Mouse (Mus musculus): ENCODE measurements around the gene Acsf3.

Acsf3 gene

GRCm38 (mm10) chr8:122747825-122748224 is 27.5 kb upstream of the Acsf3 start:
- no peak for TF ChIP-seq GATA4 (IDR thresholded peaks at IDR 0.05; ENCODE audit: insufficient replicate concordance, low read length)

GRCm38 (mm10) chr8:122749333-122749958 is 25.8 kb upstream of the Acsf3 start:
- TF ChIP-seq GATA4 (IDR thresholded peaks at IDR 0.05; ENCODE audit: insufficient replicate concordance, low read length): no peak

DNA sequence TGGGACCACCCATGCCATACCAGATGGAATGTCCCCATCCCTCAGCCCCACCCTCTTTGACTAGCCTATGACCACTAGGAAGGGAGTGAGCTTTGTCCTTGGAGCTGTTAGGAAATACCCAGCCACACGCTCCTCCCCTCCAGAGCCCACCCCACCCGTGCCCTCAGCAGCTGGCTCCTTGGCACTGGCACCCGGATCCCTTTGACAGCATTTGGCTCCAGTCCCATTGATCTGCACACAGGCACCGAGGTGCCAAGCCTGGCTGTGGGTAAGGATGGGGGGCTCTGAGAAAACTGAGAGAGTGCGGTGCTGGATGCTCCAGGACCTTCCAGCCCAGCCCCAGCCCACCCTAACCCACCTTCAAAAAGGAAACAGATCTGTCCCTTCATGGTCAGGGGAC is 23.9 kb upstream of the Acsf3 start:
- TF ChIP-seq GATA4 (IDR thresholded peaks at IDR 0.05; ENCODE audit: insufficient replicate concordance, low read length): no peak

DNA sequence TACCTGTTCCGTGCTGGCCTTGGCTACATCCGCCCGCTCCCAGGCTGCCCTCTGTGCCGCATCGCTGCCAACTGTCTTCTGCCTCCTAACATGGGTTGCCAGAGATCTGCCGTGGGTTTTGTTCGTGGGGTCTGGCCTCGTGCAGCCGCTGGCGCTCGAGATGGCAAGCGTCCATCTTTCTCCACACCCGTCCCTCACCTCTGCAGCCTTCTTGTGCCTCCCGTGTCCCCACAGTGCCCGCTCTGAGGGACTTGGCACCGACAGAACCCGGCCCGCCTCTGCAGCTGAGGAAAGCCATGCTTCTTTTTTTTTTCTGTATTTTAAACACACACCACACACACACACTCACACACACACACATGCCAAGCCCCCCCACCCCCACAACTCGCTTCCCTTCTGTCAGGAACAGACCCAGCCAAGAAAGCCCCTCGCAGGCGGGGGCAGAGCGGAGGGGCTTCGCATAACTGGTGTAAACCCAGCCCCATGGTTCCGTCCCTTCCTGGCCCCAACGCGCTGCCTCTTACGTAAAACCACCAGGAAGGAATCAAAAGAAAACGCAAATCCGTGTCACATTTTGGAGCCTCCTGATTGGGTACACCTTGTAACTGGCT is 23.1 kb upstream of the Acsf3 start:
- TF ChIP-seq GATA4 (IDR thresholded peaks at IDR 0.05; ENCODE audit: insufficient replicate concordance, low read length): no peak

- no peak for TF ChIP-seq GATA4 (IDR thresholded peaks at IDR 0.05; ENCODE audit: insufficient replicate concordance, low read length)
Observed at GRCm38 (mm10) chr8:122758597-122758996, 16.7 kb upstream of the Acsf3 start.

DNA sequence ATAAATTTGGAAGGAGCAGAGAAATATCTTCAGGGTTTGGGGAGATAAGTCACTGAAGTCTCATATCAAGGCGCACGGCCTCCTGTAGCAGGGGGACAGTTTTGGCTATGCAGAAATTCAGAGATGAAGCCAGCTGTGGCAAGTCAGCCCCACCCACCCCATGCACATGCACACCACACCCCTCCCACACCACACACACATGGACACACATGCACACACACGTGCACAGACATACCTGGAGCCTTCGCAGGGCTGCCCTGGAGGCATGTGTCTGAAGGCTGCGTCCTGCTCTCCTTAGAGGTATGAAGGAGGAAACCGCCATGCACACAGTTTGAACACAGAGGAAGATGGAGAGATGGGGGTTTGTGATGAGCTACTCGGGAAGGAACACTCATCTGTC is 15.2 kb upstream of the Acsf3 start:
- no peak for TF ChIP-seq GATA4 (IDR thresholded peaks at IDR 0.05; ENCODE audit: insufficient replicate concordance, low read length)

GRCm38 (mm10) chr8:122761109-122761508 is 14.2 kb upstream of the Acsf3 start:
- TF ChIP-seq GATA4 (IDR thresholded peaks at IDR 0.05; ENCODE audit: insufficient replicate concordance, low read length): no peak

DNA sequence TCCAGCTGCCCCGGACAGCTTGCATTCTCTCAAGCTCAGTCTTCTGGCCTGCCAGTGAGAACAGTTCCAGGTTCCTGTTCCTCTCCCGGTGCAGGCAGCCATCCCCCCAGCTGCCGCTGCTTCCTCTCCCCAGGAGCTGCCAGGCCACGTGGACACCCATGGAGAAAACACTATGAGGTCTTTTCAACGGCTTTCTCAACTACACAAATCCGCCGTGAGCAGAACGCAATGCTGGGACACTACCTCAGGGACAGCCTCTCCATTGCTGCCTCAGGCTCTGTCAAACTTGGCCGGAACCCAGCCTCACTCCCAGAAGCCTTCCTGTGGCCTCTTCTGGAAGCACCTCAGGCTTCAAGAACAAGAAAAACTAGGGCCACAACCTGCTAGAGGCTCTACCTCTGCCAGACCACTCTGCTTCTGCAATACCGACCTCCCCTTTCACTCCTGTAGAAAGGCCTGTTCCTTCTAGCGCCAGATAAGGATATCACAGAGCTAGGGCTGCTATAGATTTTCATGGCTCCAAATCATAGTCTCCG is 12.5 kb upstream of the Acsf3 start:
- no peak for TF ChIP-seq GATA4 (IDR thresholded peaks at IDR 0.05; ENCODE audit: insufficient replicate concordance, low read length)

- no peak for TF ChIP-seq GATA4 (IDR thresholded peaks at IDR 0.05; ENCODE audit: insufficient replicate concordance, low read length)
Observed at GRCm38 (mm10) chr8:122763267-122763738, 12.0 kb upstream of the Acsf3 start.

DNA sequence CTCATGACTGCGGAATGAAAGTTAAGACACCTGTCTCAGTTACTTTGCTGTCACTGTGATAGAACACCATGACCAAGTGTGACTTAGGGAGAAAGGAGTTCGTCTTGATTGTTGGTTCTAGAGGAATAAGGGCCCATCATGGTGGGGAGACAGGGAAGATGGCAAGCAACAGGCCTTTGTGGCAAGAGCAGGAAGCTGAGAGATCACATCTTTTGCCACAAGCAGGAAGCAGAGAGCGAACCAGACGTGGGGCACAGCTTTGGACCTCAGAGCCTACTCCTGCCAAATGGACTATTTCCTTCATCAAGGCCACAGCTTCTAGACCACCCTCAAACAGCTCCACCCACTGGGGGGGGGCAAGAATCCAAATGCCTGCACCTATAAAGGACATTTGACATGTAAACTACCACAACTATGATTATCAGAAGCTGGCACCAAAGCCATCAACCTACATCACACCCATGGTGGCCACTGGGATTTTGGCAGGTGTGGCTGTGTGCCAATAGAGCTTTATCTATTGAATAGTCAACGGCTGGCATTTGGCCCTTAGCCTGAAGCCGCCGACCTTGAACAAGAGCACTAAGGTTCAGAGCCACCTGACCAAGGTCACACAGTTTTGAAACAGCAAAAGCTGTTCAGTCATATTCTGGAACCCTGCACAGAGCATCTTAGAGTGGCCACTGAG is 10.4 kb upstream of the Acsf3 start:
- TF ChIP-seq GATA4 (IDR thresholded peaks at IDR 0.05; ENCODE audit: insufficient replicate concordance, low read length): no peak

DNA sequence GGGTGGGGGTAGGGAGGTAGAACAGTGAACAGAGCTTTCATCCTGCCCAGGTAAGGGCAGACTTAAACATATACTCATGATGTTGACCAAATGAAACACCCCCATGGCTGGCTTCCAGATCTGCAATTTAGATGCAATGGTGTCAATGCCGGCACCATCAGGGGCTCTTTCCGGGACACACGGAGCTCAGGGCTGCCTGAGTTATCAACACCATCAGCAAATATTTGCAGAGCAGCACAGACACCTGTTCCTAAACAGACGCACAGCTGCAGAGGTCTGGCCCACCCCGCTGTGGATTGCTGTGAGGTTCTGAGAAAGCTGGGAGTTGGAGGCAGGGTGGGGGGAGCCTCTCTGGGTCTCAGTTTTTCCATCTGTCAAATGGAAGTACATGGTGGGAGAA is 9.1 kb upstream of the Acsf3 start:
- no peak for TF ChIP-seq GATA4 (IDR thresholded peaks at IDR 0.05; ENCODE audit: insufficient replicate concordance, low read length)

- no peak for TF ChIP-seq GATA4 (IDR thresholded peaks at IDR 0.05; ENCODE audit: insufficient replicate concordance, low read length)
Observed at GRCm38 (mm10) chr8:122766647-122767200, 8.6 kb upstream of the Acsf3 start.

GRCm38 (mm10) chr8:122767229-122767628 is 8.1 kb upstream of the Acsf3 start:
- no peak for TF ChIP-seq GATA4 (IDR thresholded peaks at IDR 0.05; ENCODE audit: insufficient replicate concordance, low read length)

DNA sequence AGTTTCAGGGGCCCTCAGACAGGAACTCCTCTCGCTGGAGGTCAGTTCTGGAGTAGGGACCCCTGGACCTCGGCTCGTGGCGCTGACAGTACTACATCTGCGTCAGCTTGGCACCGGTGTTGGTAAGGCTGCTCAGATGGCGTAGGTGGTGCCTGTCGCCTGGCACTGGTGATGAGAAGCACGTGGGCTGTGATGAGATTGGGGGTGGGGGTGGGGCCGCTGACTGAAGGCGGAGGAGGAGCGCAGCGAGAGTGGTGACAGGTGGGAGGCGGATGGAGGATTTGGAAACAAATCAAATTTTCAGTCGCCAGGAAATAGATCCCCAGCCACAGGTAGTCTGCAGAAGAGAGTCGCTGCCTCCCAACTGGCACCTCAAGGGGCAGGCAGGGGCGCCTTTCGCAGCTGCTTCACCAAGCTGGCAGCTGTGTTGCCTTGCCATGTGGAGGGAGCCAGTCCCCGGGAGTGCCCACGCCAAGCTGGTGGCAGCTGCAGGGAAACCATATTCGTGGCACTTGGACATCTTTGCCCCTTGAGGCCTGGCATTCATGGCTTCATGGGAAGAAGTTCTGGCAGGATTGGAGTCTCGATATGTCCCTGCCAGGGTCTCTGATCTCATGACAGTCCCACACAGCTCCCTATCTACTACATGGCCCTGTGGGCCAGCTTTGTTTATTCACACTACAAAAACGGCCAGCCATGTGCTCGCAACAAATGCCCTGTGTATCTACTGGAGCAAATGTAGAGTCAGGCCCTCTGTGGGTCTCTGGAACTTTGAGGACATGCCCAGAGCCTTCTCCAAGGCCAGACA is 5.8 kb upstream of the Acsf3 start:
- no peak for TF ChIP-seq GATA4 (IDR thresholded peaks at IDR 0.05; ENCODE audit: insufficient replicate concordance, low read length)

Data from liver, adult (tissue).